Mouse (Mus musculus) liver, postnatal 0 days (tissue): Measurements from ENCODE around the gene Arg2.

Experiments
- CTCF ChIP-seq: sonication (generic); IDR thresholded peaks from 2 replicates; pipeline ENCODE4 v1.5.1; 2016; ENCODE audit warnings: antibody characterized with exemption, low read depth
- EP300 ChIP-seq: IDR thresholded peaks from 2 replicates; pipeline ENCODE4 v1.6.1; 2016; ENCODE audit warnings: antibody characterized with exemption, low read depth, mild to moderate bottlenecking

GRCm38 (mm10) chr12:79130299-79131177 is at the start of gene Arg2:
- no peak for TF ChIP-seq EP300
- TF ChIP-seq CTCF = no peak
